In genomic region chr7:141442199-141442598, GRCm38 (mm10) we compare ENCODE assay signal across 9 mouse cellular contexts. TPM values are rescaled to one million over a fixed set of nuclear protein-coding genes. Genes with fewer than 3 reads are reported as not detected.
DNase-seq lines count a peak whose midpoint lies in the region; ATAC-seq and TF ChIP-seq lines count a peak whose summit lies in the region.
"Had no signal": no experiment of that assay in that cellular context is flagged by ENCODE, and none has a peak within 500 bp of the region (broad histone marks: within the 10 kb centered on the region; RNA-seq: fewer than 3 reads in every experiment).

No protein-coding gene starts in this region.

- peak overlapping the region; percentile 75; the same call in 1 of the 2 replicates for H3K4me2 ChIP-seq in hindbrain, embryonic 15.5 days
- peak overlapping the region; percentile 99 for H3K4me2 ChIP-seq in myocyte (ENCODE audit: low read depth)

- H3K9me3 ChIP-seq in hindbrain, embryonic 15.5 days = no peaks in the 10 kb centered on the region

- intact Hi-C loops in gastrocnemius, postnatal 14 days (cut with DNase I; ENCODE audit: low total_unique reads) = loop anchor here (5.0 kb wide), 1 partner anchor 35 kb away; no protein-coding TSS in a partner anchor
- intact Hi-C loops in gastrocnemius, postnatal 36 days (cut with DNase I) = no loop called here

- H3K79me2 ChIP-seq in myocyte (ENCODE audit: control insufficient read depth, insufficient read depth) = no peaks in the 10 kb centered on the region

- peaks cover 34% of the 10 kb centered on the region for H3K4me1 ChIP-seq in hindbrain, embryonic 15.5 days (replicated peaks)

- no peak for TF ChIP-seq POLR2A in myocyte (IDR thresholded peaks at IDR 0.05; ENCODE audit: insufficient read length, low read depth)

- H3K9ac ChIP-seq in hindbrain, embryonic 15.5 days = no peak overlapping the region

- no peaks in the 10 kb centered on the region for H3K27me3 ChIP-seq in hindbrain, embryonic 15.5 days
- no peaks in the 10 kb centered on the region for H3K27me3 ChIP-seq in myocyte (ENCODE audit: control insufficient read depth, insufficient read depth, insufficient read length)

- H3K4me3 ChIP-seq in hindbrain, embryonic 15.5 days = no peak overlapping the region
- H3K4me3 ChIP-seq in myocyte = peak overlapping the region; percentile 38

- H3K36me3 ChIP-seq in hindbrain, embryonic 15.5 days = no peaks in the 10 kb centered on the region
- H3K36me3 ChIP-seq in myocyte (ENCODE audit: control insufficient read depth, insufficient read depth) = no peaks in the 10 kb centered on the region

- WGBS in hindbrain, embryonic 15.5 days = 94% methylated on average over 13 of the region's 13 CpGs

- H3K27ac ChIP-seq in hindbrain, embryonic 15.5 days (replicated peaks) = no peak overlapping the region

- DNase-seq in gastrocnemius, postnatal 14 days = peak; percentile 4
- DNase-seq in gastrocnemius, postnatal 36 days = no peak
- peak; percentile 21 to 36 for DNase-seq in right cerebral cortex, postnatal 10 days (ENCODE audit: low spot score in 2 of 2)
- no peak for DNase-seq in right cerebral cortex, postnatal 36 days (ENCODE audit: low spot score in 2 of 2)
- no peak for DNase-seq in right cerebral cortex, adult 2 months (ENCODE audit: low spot score in 2 of 2)
- DNase-seq in retina, embryonic 14.5 days (ENCODE audit: low spot score) = no peak

- H3ac ChIP-seq in myocyte (ENCODE audit: control insufficient read depth, insufficient read length) = no peak overlapping the region

- ATAC-seq in hindbrain, embryonic 15.5 days (ENCODE audit: low FRiP score, low read depth) = no peak

TF ChIP-seq in myocyte, 11 proteins besides CTCF, POLR2A, EP300 and RAD21:
- TF ChIP-seq SRF (IDR thresholded peaks at IDR 0.05; ENCODE audit: control insufficient read depth, insufficient read length, low read depth) = no peak
- no peak for TF ChIP-seq E2F4 (IDR thresholded peaks at IDR 0.05; ENCODE audit: insufficient read depth)
- TF ChIP-seq POLR2AphosphoS2 (IDR thresholded peaks at IDR 0.05; ENCODE audit: insufficient read length, low read depth) = no peak
- TF ChIP-seq MYOG (IDR thresholded peaks at IDR 0.05; ENCODE audit: control insufficient read depth in 1 of 3, insufficient read depth in 1 of 3, insufficient read length in 2 of 3, low read depth in 2 of 3) = no peak
- TF ChIP-seq REST (IDR thresholded peaks at IDR 0.05; ENCODE audit: insufficient read depth, insufficient read length) = no peak
- no peak for TF ChIP-seq TCF3 (IDR thresholded peaks at IDR 0.05; ENCODE audit: insufficient read length, low read depth)
- no peak for TF ChIP-seq MAX (IDR thresholded peaks at IDR 0.05; ENCODE audit: low read depth)
- TF ChIP-seq CEBPB (IDR thresholded peaks at IDR 0.05; ENCODE audit: insufficient read depth, poor library complexity, severe bottlenecking) = no peak
- no peak for TF ChIP-seq TCF12 (IDR thresholded peaks at IDR 0.05; ENCODE audit: insufficient read depth, poor library complexity, severe bottlenecking)
- TF ChIP-seq MYOD1 (IDR thresholded peaks at IDR 0.05; ENCODE audit: control insufficient read depth in 1 of 3, insufficient read length in 2 of 3, low read depth in 2 of 3) = no peak
- no peak for TF ChIP-seq USF1 (IDR thresholded peaks at IDR 0.05; ENCODE audit: low read depth)

RNA-seq across cellular contexts. Expression of gene Pidd1, which starts 1.6 kb away (rescaled TPM):
- total RNA-seq in gastrocnemius, postnatal 14 days (2021) = under 1 TPM; 0.55 to 0.75 TPM
- under 1 TPM; 0.15 to 0.18 TPM for total RNA-seq in gastrocnemius, postnatal 36 days (2021)
- 3.9 and 4.5 TPM in 2 replicates for polyA plus RNA-seq in hindbrain, embryonic 15.5 days (2015; fragmentation: Nextera tagmentation; extraction: Ambion mirVana)
- polyA plus RNA-seq in myocyte (2012; fragmentation: generic; extraction: Trizol) = 1.9 TPM

RNA-seq across cellular contexts. Expression of gene Slc25a22, which starts 4.5 kb away (rescaled TPM):
- 10 to 100 TPM; 14.8 to 32.4 TPM for total RNA-seq in gastrocnemius, postnatal 14 days (2021)
- 10 to 100 TPM; 15.6 to 38.4 TPM for total RNA-seq in gastrocnemius, postnatal 36 days (2021)
- 94.0 and 107 TPM in 2 replicates for polyA plus RNA-seq in hindbrain, embryonic 15.5 days (2015; fragmentation: Nextera tagmentation; extraction: Ambion mirVana)
- 8.8 TPM for polyA plus RNA-seq in myocyte (2012; fragmentation: generic; extraction: Trizol)

RNA-seq across cellular contexts. Expression of gene Rplp2, which starts 5.0 kb away (rescaled TPM):
- 100 to 1,000 TPM; 730 to 819 TPM for total RNA-seq in gastrocnemius, postnatal 14 days (2021)
- total RNA-seq in gastrocnemius, postnatal 36 days (2021) = 100 to 1,000 TPM; 466 to 562 TPM
- polyA plus RNA-seq in hindbrain, embryonic 15.5 days (2015; fragmentation: Nextera tagmentation; extraction: Ambion mirVana) = 674 and 754 TPM in 2 replicates
- polyA plus RNA-seq in myocyte (2012; fragmentation: generic; extraction: Trizol) = 5,265 TPM

RNA-seq across cellular contexts. Expression of gene Pnpla2, which starts 12.8 kb away (rescaled TPM):
- 100 to 1,000 TPM; 188 to 332 TPM for total RNA-seq in gastrocnemius, postnatal 14 days (2021)
- 100 to 1,000 TPM; 306 to 361 TPM for total RNA-seq in gastrocnemius, postnatal 36 days (2021)
- polyA plus RNA-seq in hindbrain, embryonic 15.5 days (2015; fragmentation: Nextera tagmentation; extraction: Ambion mirVana) = 19.7 and 19.8 TPM in 2 replicates
- polyA plus RNA-seq in myocyte (2012; fragmentation: generic; extraction: Trizol) = 50.5 TPM

RNA-seq across cellular contexts. Expression of gene Cend1, which starts 12.9 kb away (rescaled TPM):
- total RNA-seq in gastrocnemius, postnatal 14 days (2021) = under 1 TPM; 0.47 to 0.82 TPM
- total RNA-seq in gastrocnemius, postnatal 36 days (2021) = under 1 TPM; 0.20 to 0.39 TPM
- 153 and 184 TPM in 2 replicates for polyA plus RNA-seq in hindbrain, embryonic 15.5 days (2015; fragmentation: Nextera tagmentation; extraction: Ambion mirVana)
- 0.25 TPM for polyA plus RNA-seq in myocyte (2012; fragmentation: generic; extraction: Trizol)
- total RNA-seq: granulocyte monocyte progenitor cell, adult 5-6 weeks had no signal

Comparison
In these comparisons a context has a peak if more than half of its experiments do, and no peak if none do; other contexts are left out.
1. DNase-seq: peak in gastrocnemius, postnatal 14 days (single experiment) and right cerebral cortex, postnatal 10 days (2 of 2); none in gastrocnemius, postnatal 36 days (0 of 2), right cerebral cortex, postnatal 36 days (0 of 2), right cerebral cortex, adult 2 months (0 of 2) and retina, embryonic 14.5 days (single experiment).